Mouse (Mus musculus) embryonic facial prominence, embryonic 10.5 days (tissue): ENCODE measurements around the gene Gm48552. TPM values are rescaled to one million over a fixed set of nuclear protein-coding genes. Genes with fewer than 3 reads are reported as not detected.

Source experiments
- DNase-seq: peaks from one replicate; pipeline ENCODE4 v3.0.0-alpha.2; 2017; ENCODE audit warnings: low spot score
- H3K27ac ChIP-seq: fragments of 300-500 bp; sonication (generic); replicated peaks from 2 replicates; pipeline ENCODE4 v1.5.1; 2016; ENCODE audit warnings: mild to moderate bottlenecking
- H3K27me3 ChIP-seq: fragments of 300-500 bp; sonication (generic); replicated peaks from 2 replicates; pipeline ENCODE4 v1.6.1; 2016; ENCODE audit warnings: low read depth, mild to moderate bottlenecking; ENCODE audit not compliant: poor library complexity, severe bottlenecking
- H3K36me3 ChIP-seq: fragments of 300-500 bp; sonication (generic); replicated peaks from 2 replicates; pipeline ENCODE4 v1.6.1; 2016; ENCODE audit warnings: mild to moderate bottlenecking, moderate library complexity
- H3K4me1 ChIP-seq: fragments of 300-500 bp; sonication (generic); 2 replicates; pipeline ENCODE4 v1.6.1; 2016
- H3K4me3 ChIP-seq: fragments of 300-500 bp; sonication (generic); 2 replicates; pipeline ENCODE4 v1.5.1; 2016; ENCODE audit warnings: mild to moderate bottlenecking, moderate library complexity
- H3K9me3 ChIP-seq: fragments of 300-500 bp; sonication (generic); 2 replicates; pipeline ENCODE4 v1.6.1; 2016; ENCODE audit warnings: mild to moderate bottlenecking
- WGBS: fragments of 180-500 bp; shearing (Covaris S2); methylation state at CpG from one replicate; pipeline ENCODE4 v1.1.7; 2016; 5-methylcytosine and 5-hydroxymethylcytosine counted together
- polyA plus RNA-seq: library from polyadenylated mRNA; unstranded; fragments of >200 nt; fragmentation: Nextera tagmentation; extraction: Ambion mirVana; gene quantifications from 2 replicates; pipeline ENCODE4 v1.2.1, GENCODE M21; 2016

Gene Gm48552
- polyA plus RNA-seq, 1 experiment from 2014 or later = 3.1 TPM

- H3K9me3 ChIP-seq = 0 out of 2 replicates have a peak, but pooled peaks cover 4% of the 10 kb centered on the region
- H3K4me3 ChIP-seq = no peak overlapping the region
- no peak overlapping the region for H3K27ac ChIP-seq
- WGBS = 70% methylated on average over 8 of the region's 8 CpGs
- H3K27me3 ChIP-seq = peaks cover 87% of the 10 kb centered on the region
- H3K36me3 ChIP-seq = no peaks in the 10 kb centered on the region
- DNase-seq = no peak
- peaks cover 60% of the 10 kb centered on the region for H3K4me1 ChIP-seq
Observed at GRCm38 (mm10) chr10:81427804-81428506, 39.1 kb downstream of the Gm48552 start.

GRCm38 (mm10) chr10:81428507-81428870, 39.7 kb downstream of the Gm48552 start:
- H3K4me3 ChIP-seq = no peak overlapping the region
- DNase-seq = no peak
- H3K27ac ChIP-seq = no peak overlapping the region
- H3K36me3 ChIP-seq = no peaks in the 10 kb centered on the region
- peaks cover 65% of the 10 kb centered on the region for H3K4me1 ChIP-seq
- peaks cover 84% of the 10 kb centered on the region for H3K27me3 ChIP-seq
- 87% methylated on average over 7 of the region's 7 CpGs for WGBS
- H3K9me3 ChIP-seq = 0 out of 2 replicates have a peak, but pooled peaks cover 4% of the 10 kb centered on the region

GRCm38 (mm10) chr10:81429092-81429491, 40.3 kb downstream of the Gm48552 start:
- H3K9me3 ChIP-seq = 0 out of 2 replicates have a peak, but pooled peaks cover 4% of the 10 kb centered on the region
- peaks cover 69% of the 10 kb centered on the region for H3K4me1 ChIP-seq
- no peaks in the 10 kb centered on the region for H3K36me3 ChIP-seq
- H3K27ac ChIP-seq = no peak overlapping the region
- peaks cover 78% of the 10 kb centered on the region for H3K27me3 ChIP-seq
- WGBS = 21% methylated on average over 2 of the region's 2 CpGs
- peak; percentile 9 for DNase-seq
- peak overlapping the region; percentile 85 for H3K4me3 ChIP-seq

- WGBS = under 1% methylated on average over 20 of the region's 20 CpGs
- H3K27me3 ChIP-seq = peaks cover 72% of the 10 kb centered on the region
- no peaks in the 10 kb centered on the region for H3K36me3 ChIP-seq
- DNase-seq = peak; percentile 83
- H3K9me3 ChIP-seq = 0 out of 2 replicates have a peak, but pooled peaks cover 4% of the 10 kb centered on the region
- peaks cover 67% of the 10 kb centered on the region for H3K4me1 ChIP-seq
- H3K27ac ChIP-seq = peak overlapping the region; percentile 91
- H3K4me3 ChIP-seq = peak overlapping the region; percentile 85
Observed at GRCm38 (mm10) chr10:81429605-81430061, 40.8 kb downstream of the Gm48552 start.

GRCm38 (mm10) chr10:81430141-81430830, 41.5 kb downstream of the Gm48552 start:
- peak overlapping the region; percentile 91 for H3K27ac ChIP-seq
- H3K27me3 ChIP-seq = peaks cover 68% of the 10 kb centered on the region

GRCm38 (mm10) chr10:81430831-81431525, 42.2 kb downstream of the Gm48552 start:
- Histone ChIP-seq H3K27ac (peak overlapping the region; percentile 91), H3K36me3 (no peaks in the 10 kb centered on the region), H3K4me1 (peaks cover 53% of the 10 kb centered on the region), H3K27me3 (peaks cover 68% of the 10 kb centered on the region), H3K4me3 (peak overlapping the region; percentile 85), H3K9me3 (0 out of 2 replicates have a peak, but pooled peaks cover 4% of the 10 kb centered on the region)
- DNase-seq = peak; percentile 63
- WGBS = 2% methylated on average over 70 of the region's 70 CpGs

More at GRCm38 (mm10) chr10:81430141-81430830, 41.5 kb downstream of the Gm48552 start:
- peak; percentile 87 for DNase-seq
- peak overlapping the region; percentile 85 for H3K4me3 ChIP-seq
- H3K9me3 ChIP-seq = 0 out of 2 replicates have a peak, but pooled peaks cover 4% of the 10 kb centered on the region
- no peaks in the 10 kb centered on the region for H3K36me3 ChIP-seq
- H3K4me1 ChIP-seq = peaks cover 60% of the 10 kb centered on the region
- under 1% methylated on average over 81 of the region's 89 CpGs for WGBS

- Histone ChIP-seq H3K27ac (peak overlapping the region; percentile 91), H3K4me1 (peaks cover 47% of the 10 kb centered on the region), H3K36me3 (no peaks in the 10 kb centered on the region), H3K9me3 (0 out of 2 replicates have a peak, but pooled peaks cover 4% of the 10 kb centered on the region), H3K4me3 (peak overlapping the region; percentile 85), H3K27me3 (peaks cover 61% of the 10 kb centered on the region)
- peak; percentile 48 for DNase-seq
- 17% methylated on average over 15 of the region's 15 CpGs for WGBS
Observed at GRCm38 (mm10) chr10:81431526-81432168, 42.8 kb downstream of the Gm48552 start.

GRCm38 (mm10) chr10:81432169-81432867, 43.5 kb downstream of the Gm48552 start:
- WGBS = 64% methylated on average over 21 of the region's 21 CpGs

GRCm38 (mm10) chr10:81432868-81433262, 44.1 kb downstream of the Gm48552 start:
- H3K9me3 ChIP-seq = 0 out of 2 replicates have a peak, but pooled peaks cover 4% of the 10 kb centered on the region
- no peaks in the 10 kb centered on the region for H3K36me3 ChIP-seq
- peak; percentile 88 for DNase-seq
- H3K27me3 ChIP-seq = peaks cover 49% of the 10 kb centered on the region
- no peak overlapping the region for H3K27ac ChIP-seq
- WGBS = 6% methylated on average over 17 of the region's 17 CpGs
- H3K4me1 ChIP-seq = peaks cover 40% of the 10 kb centered on the region
- peak overlapping the region; percentile 41 for H3K4me3 ChIP-seq

More at GRCm38 (mm10) chr10:81432169-81432867, 43.5 kb downstream of the Gm48552 start:
- H3K27ac ChIP-seq = no peak overlapping the region
- DNase-seq = no peak
- H3K27me3 ChIP-seq = peaks cover 55% of the 10 kb centered on the region
- 0 out of 2 replicates have a peak, but pooled peaks cover 4% of the 10 kb centered on the region for H3K9me3 ChIP-seq
- H3K4me3 ChIP-seq = peak overlapping the region; percentile 41
- no peaks in the 10 kb centered on the region for H3K36me3 ChIP-seq
- peaks cover 40% of the 10 kb centered on the region for H3K4me1 ChIP-seq

- 0 out of 2 replicates have a peak, but pooled peaks cover 2% of the 10 kb centered on the region for H3K9me3 ChIP-seq
- peaks cover 41% of the 10 kb centered on the region for H3K27me3 ChIP-seq
- 73% methylated on average over 26 of the region's 26 CpGs for WGBS
- DNase-seq = peak; percentile 11
- H3K36me3 ChIP-seq = no peaks in the 10 kb centered on the region
- H3K4me3 ChIP-seq = peak overlapping the region; percentile 41; the same call in 1 of the 2 replicates
- H3K4me1 ChIP-seq = peaks cover 40% of the 10 kb centered on the region
- no peak overlapping the region for H3K27ac ChIP-seq
Observed at GRCm38 (mm10) chr10:81433541-81434289, 44.9 kb downstream of the Gm48552 start.
